In the genomic region with DNA sequence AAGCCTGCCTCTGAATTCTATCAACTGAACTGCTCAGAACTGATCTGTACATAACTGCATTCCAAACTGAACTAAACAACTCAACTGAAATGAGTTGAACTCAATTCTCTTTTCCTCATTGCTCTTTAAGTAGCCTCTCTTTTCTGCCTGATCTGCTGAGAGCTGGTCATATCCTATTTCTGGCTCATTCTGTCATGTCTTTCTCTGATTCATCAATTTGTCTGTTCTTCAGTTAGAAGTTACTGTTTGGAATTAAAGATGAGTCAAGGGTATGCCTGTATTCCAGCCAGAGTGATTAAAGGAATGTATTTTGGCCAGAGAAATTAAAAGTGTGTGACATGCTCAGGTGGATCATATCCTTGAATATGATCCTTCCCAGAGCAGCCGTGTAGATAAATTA, we compare ENCODE assay signal across 16 mouse cellular contexts.
"Had no signal": no experiment of that assay in that cellular context is flagged by ENCODE, and none has a peak within 500 bp of the region (broad histone marks: within the 10 kb centered on the region; RNA-seq: fewer than 3 reads in every experiment).

No protein-coding gene starts in this region.

- H3K27ac ChIP-seq: neural tube, embryonic 13.5 days; neural tube, embryonic 15.5 days; stomach, embryonic 15.5 days; stomach, postnatal 0 days had no signal

- H3K4me3 ChIP-seq: neural tube, embryonic 13.5 days; neural tube, embryonic 15.5 days; stomach, embryonic 15.5 days had no signal

- H3K4me2 ChIP-seq: neural tube, embryonic 13.5 days; neural tube, embryonic 15.5 days; stomach, embryonic 15.5 days had no signal

- DNase-seq: retina, postnatal 1 day; right cerebral cortex, adult 18-20 months; right cerebral cortex, postnatal 14 days; right cerebral cortex, postnatal 25 days; right cerebral cortex, postnatal 4 days; spleen, adult 18-20 months; thymus, adult 18-20 months; thymus, adult 2 months; thymus, postnatal 14 days; thymus, postnatal 25 days; thymus, postnatal 36 days; thymus, postnatal 4 days had no signal

- H3K36me3 ChIP-seq: neural tube, embryonic 13.5 days; neural tube, embryonic 15.5 days; stomach, embryonic 15.5 days had no signal

- H3K9ac ChIP-seq: neural tube, embryonic 13.5 days; neural tube, embryonic 15.5 days; stomach, embryonic 15.5 days had no signal

- H3K9me3 ChIP-seq: neural tube, embryonic 13.5 days; neural tube, embryonic 15.5 days; stomach, embryonic 15.5 days had no signal

- H3K27me3 ChIP-seq: neural tube, embryonic 13.5 days; neural tube, embryonic 15.5 days; stomach, embryonic 15.5 days had no signal

- H3K4me1 ChIP-seq: neural tube, embryonic 13.5 days; neural tube, embryonic 15.5 days; stomach, embryonic 15.5 days had no signal
